Comparison of ENCODE assay signal across 8 mouse cellular contexts in genomic region chr2:6547139-6547664, GRCm38 (mm10).
DNase-seq lines count a peak whose midpoint lies in the region; ATAC-seq lines count a peak whose summit lies in the region.
"Had no signal": no experiment of that assay in that cellular context is flagged by ENCODE, and none has a peak within 500 bp of the region (broad histone marks: within the 10 kb centered on the region; RNA-seq: fewer than 3 reads in every experiment).

No protein-coding gene starts in this region.

- H3K4me3 ChIP-seq in forebrain, embryonic 16.5 days (replicated peaks; ENCODE audit: low read length), result no peak overlapping the region

- H3K27ac ChIP-seq in forebrain, embryonic 16.5 days (ENCODE audit: low read length), result peak overlapping the region; percentile 80
- H3K27ac ChIP-seq: macrophage had no signal

- H3K4me2 ChIP-seq in forebrain, embryonic 16.5 days (ENCODE audit: low read length), result no peak overlapping the region

- H3K9me3 ChIP-seq in forebrain, embryonic 16.5 days (ENCODE audit: control insufficient read depth, low read length), result no peaks in the 10 kb centered on the region

- DNase-seq in R1 (ENCODE audit: low read depth, low spot score) (peak; percentile 58), liver (no peak)
- DNase-seq in cerebellum, adult 11 months, result peak; percentile 18
- peak; percentile 46 for DNase-seq in kidney, postnatal 14 days
- DNase-seq in c-Kit-positive CD71-positive TER-119-positive erythroid progenitor cells, embryonic 14.5 days (ENCODE audit: low spot score), result no peak
- DNase-seq in spleen, adult 18-20 months, result no peak

- H3K4me1 ChIP-seq in forebrain, embryonic 16.5 days (replicated peaks; ENCODE audit: control insufficient read depth, insufficient read depth, low read length), result peaks cover 18% of the 10 kb centered on the region

- 0 out of 2 replicates have a peak overlapping the region, but pooled peaks have one; percentile 29 for H3K9ac ChIP-seq in forebrain, embryonic 16.5 days (replicated peaks; ENCODE audit: low read depth, low read length)

- H3K36me3 ChIP-seq in forebrain, embryonic 16.5 days (ENCODE audit: control insufficient read depth, insufficient read depth), result peaks cover 28% of the 10 kb centered on the region

- 8% methylated on average over 9 of the region's 9 CpGs for WGBS in forebrain, embryonic 16.5 days

- peak; percentile 73 for ATAC-seq in forebrain, embryonic 16.5 days

- no peaks in the 10 kb centered on the region for H3K27me3 ChIP-seq in forebrain, embryonic 16.5 days (replicated peaks; ENCODE audit: control insufficient read depth, insufficient read depth, low read length)

Comparison
In these comparisons a context has a peak if more than half of its experiments do, and no peak if none do; other contexts are left out.
1. DNase-seq: peak in R1 (single experiment), cerebellum, adult 11 months (single experiment) and kidney, postnatal 14 days (single experiment); none in c-Kit-positive CD71-positive TER-119-positive erythroid progenitor cells, embryonic 14.5 days (single experiment), liver (single experiment) and spleen, adult 18-20 months (0 of 2).